Mouse (Mus musculus) layer of hippocampus, postnatal 10 days (tissue): ENCODE results near the gene Olfr1219. TPM values are rescaled to one million over a fixed set of nuclear protein-coding genes. Genes with fewer than 3 reads are reported as not detected.

Experiments
- DNase-seq, 2 experiments: peaks; one replicate each; pipeline ENCODE4 v3.0.0; 2021; ENCODE audit warnings: low spot score in 2 of 2
- long read RNA-seq: library from polyadenylated mRNA; stranded (forward); transcript quantifications from one replicate; pipeline ENCODE4 v2.0.0, GENCODE M21; 2023
- total RNA-seq, 2 experiments: library from RNA; stranded (reverse); gene quantifications; 2 replicates each; pipeline ENCODE4 v1.2.3; 2021

Olfr1219 gene
- total RNA-seq, result not detected
- long read RNA-seq, result 0 reads

GRCm38 (mm10) chr2:89083413-89083812 lies at the start of gene Olfr1219:
Gene Olfr1219, minus strand, starts transcription at chr2:89083513.
- no peak for DNase-seq

GRCm38 (mm10) chr2:89132954-89133353 lies 49.6 kb upstream of the Olfr1219 start, which contains the start of gene Olfr1222:
Gene Olfr1222, minus strand, starts transcription at chr2:89133054.
- DNase-seq, result no peak

GRCm38 (mm10) chr2:89117183-89117582 lies 33.9 kb upstream of the Olfr1219 start, which contains the start of gene Olfr1221:
Gene Olfr1221, minus strand, starts transcription at chr2:89117283.
- DNase-seq, result no peak

DNA sequence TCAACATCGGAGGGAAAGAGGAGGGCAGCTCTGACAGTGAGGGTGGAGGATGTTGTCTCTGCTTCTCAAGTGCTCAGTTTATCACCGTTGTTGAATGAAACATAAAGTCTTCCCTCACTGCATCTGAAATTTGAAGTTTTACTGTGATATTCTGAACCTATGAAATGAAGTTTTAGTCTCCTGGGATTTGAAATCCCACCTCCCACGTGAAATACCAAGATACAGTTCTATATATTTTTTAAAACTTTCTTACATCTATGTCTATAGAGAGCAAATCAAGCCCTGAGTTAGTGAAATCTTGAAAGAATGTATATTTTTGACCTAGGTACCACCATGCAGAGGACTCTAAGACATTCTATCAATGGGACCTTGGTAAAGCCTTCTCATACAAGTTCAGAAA lies 23.4 kb upstream of the Olfr1219 start, which contains the start of gene Olfr1220:
Gene Olfr1220, minus strand, starts transcription at position 101 of the 400 bp plus-strand sequence.
- DNase-seq, result no peak

GRCm38 (mm10) chr2:89105651-89106050 lies 22.3 kb upstream of the Olfr1219 start:
- no peak for DNase-seq

- DNase-seq, result no peak
These were observed 10.5 kb upstream of the Olfr1219 start for GRCm38 (mm10) chr2:89093848-89094247.

DNA sequence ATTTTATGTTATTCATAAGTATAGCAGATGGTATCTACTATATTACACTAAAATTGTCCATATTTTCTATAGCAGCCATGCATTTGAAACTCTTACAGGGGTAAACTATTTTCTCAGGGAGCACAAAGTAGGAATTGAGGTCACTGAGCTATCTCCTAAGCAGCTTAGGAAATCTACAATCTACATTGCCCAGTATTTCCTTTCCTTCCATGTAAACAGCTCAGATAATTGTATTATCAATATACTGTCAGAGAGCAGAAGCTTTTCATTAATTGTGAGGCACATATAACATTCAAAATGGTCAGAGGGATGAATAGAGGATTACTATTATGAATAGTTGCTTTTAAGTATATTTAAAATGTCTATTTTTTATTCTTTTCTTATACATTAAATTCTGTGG lies 1.8 kb downstream of the Olfr1219 start:
- DNase-seq, result no peak

DNA sequence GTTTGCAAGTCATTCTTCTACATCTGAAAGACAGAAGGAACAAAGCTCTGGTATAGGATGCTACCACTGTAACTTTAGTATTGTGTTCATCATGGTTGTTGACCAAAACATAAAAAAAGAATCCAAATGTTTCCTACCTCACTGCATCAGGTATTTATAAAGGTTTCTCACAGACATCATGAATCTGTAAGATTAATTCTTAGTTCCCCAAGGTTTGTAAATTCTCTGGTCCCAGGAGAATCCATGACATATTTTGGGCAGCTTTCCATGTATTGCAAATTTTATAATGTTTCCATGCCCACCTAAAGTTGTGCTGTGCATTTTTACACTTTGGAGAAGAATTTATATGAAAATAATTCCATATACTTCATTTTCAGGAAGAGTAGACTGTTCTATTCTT lies 22.2 kb downstream of the Olfr1219 start, which contains the start of gene Olfr1218:
Gene Olfr1218, minus strand, starts transcription at position 101 of the 400 bp plus-strand sequence.
- no peak for DNase-seq

DNA sequence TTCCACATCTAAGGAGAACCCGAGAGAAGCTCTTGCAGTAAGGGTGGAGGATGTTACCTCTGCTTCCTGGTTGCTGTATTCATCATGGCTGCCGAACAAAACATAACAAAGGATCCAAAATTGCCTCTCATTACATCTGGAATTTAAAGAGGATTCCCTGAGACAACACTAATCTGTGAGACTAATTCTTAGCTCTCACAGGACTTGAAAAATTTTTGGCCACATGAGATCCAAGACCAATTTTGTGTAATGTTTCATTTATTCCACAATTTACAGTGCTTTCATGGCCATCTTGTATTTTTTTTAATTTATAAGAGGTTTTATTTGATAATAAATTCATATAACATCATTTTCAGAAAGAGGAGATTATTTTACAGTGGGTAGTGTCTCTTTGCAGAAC lies 51.3 kb downstream of the Olfr1219 start, which contains the start of gene Olfr1217:
Gene Olfr1217, minus strand, starts transcription at position 101 of the 400 bp plus-strand sequence.
- no peak for DNase-seq

Other genes starting within 250 kb of the Olfr1219 start
- not detected for gene Olfr1204, start 234.2 kb downstream of the Olfr1219 start, total RNA-seq
- gene Olfr1206, start 220.3 kb downstream of the Olfr1219 start, total RNA-seq, result not detected
- gene Olfr1208, start 181.2 kb downstream of the Olfr1219 start, total RNA-seq, result not detected
- gene Olfr1209, start 168.4 kb downstream of the Olfr1219 start, total RNA-seq, result not detected
- gene Olfr1211, start 145.4 kb downstream of the Olfr1219 start, total RNA-seq, result not detected
- gene Olfr1212, start 129.5 kb downstream of the Olfr1219 start, total RNA-seq, result not detected
- not detected for gene Gm13762, start 103.2 kb downstream of the Olfr1219 start, total RNA-seq
- gene Olfr1214, start 90.9 kb downstream of the Olfr1219 start, total RNA-seq, result not detected
- not detected for gene Olfr1215, start 76.5 kb downstream of the Olfr1219 start, total RNA-seq
- not detected for gene Olfr1216, start 65.2 kb downstream of the Olfr1219 start, total RNA-seq
- gene Olfr1217, start 51.4 kb downstream of the Olfr1219 start, total RNA-seq, result not detected
- gene Olfr1218, start 22.3 kb downstream of the Olfr1219 start, total RNA-seq, result not detected
- gene Olfr1220, start 23.3 kb upstream of the Olfr1219 start, total RNA-seq, result not detected
- not detected for gene Olfr1221, start 33.8 kb upstream of the Olfr1219 start, total RNA-seq
- not detected for gene Olfr1222, start 49.5 kb upstream of the Olfr1219 start, total RNA-seq
- gene Olfr1223, start 68.0 kb upstream of the Olfr1219 start, total RNA-seq, result not detected
- not detected for gene Olfr1224-ps1, start 80.6 kb upstream of the Olfr1219 start, total RNA-seq
- gene Olfr1225, start 91.2 kb upstream of the Olfr1219 start, total RNA-seq, result not detected
- not detected for gene Olfr1226, start 116.5 kb upstream of the Olfr1219 start, total RNA-seq
- gene Olfr1228, start 170.5 kb upstream of the Olfr1219 start, total RNA-seq, result not detected
- gene Olfr1229, start 204.5 kb upstream of the Olfr1219 start, total RNA-seq, result not detected
- not detected for gene Olfr1230, start 213.8 kb upstream of the Olfr1219 start, total RNA-seq
- not detected for gene Olfr1231, start 223.6 kb upstream of the Olfr1219 start, total RNA-seq
- not detected for gene Olfr1232, start 246.2 kb upstream of the Olfr1219 start, total RNA-seq